Mouse (Mus musculus) liver, embryonic 14.5 days (tissue): ENCODE results near the gene Cbx7. TPM values are rescaled to one million over a fixed set of nuclear protein-coding genes. Genes with fewer than 3 reads are reported as not detected.

Experiments used
- ATAC-seq: fragments of 200-750 bp; cut with Nextera tagmentation; 2 replicates; pipeline ENCODE4 v1.8.0; 2017; ENCODE audit warnings: moderate number of reproducible peaks, mild to moderate bottlenecking, moderate library complexity; ENCODE audit not compliant: insufficient read depth
- DNase-seq, 3 experiments: peaks; one replicate each; pipeline ENCODE4 v3.0.0-alpha.2; 2012 to 2013; ENCODE audit warnings: low read depth in 3 of 3, low spot score in 3 of 3
- H3K27ac ChIP-seq: fragments of 300-500 bp; sonication (generic); 2 replicates; pipeline ENCODE4 v1.5.1; 2014; ENCODE audit warnings: moderate library complexity, mild to moderate bottlenecking, control low read depth, inconsistent platforms
- H3K27me3 ChIP-seq: fragments of 300-500 bp; sonication (generic); 2 replicates; pipeline ENCODE4 v1.6.1; 2014; ENCODE audit warnings: mild to moderate bottlenecking, low read length, moderate library complexity; ENCODE audit not compliant: control insufficient read depth, insufficient read depth
- H3K36me3 ChIP-seq: fragments of 300-500 bp; sonication (generic); replicated peaks from 2 replicates; pipeline ENCODE4 v1.6.1; 2014; ENCODE audit warnings: low read depth; ENCODE audit not compliant: control insufficient read depth, insufficient read depth
- H3K4me1 ChIP-seq, 2 experiments: fragments of 200-500 bp in 1 of 2; fragments of 300-500 bp in 1 of 2; sonication (generic) in 1 of 2; replicated peaks; 2 replicates each; pipeline ENCODE4 v1.6.1; 2012 to 2014; ENCODE audit warnings: antibody characterized with exemption in 1 of 2, inconsistent platforms in 1 of 2, low read length in 1 of 2; ENCODE audit not compliant: control insufficient read depth in 2 of 2, insufficient read depth in 2 of 2
- H3K4me2 ChIP-seq: fragments of 300-500 bp; sonication (generic); 2 replicates; pipeline ENCODE4 v1.6.1; 2014; ENCODE audit warnings: low read depth, mild to moderate bottlenecking, control low read depth, moderate library complexity
- H3K4me3 ChIP-seq, 2 experiments: fragments of 200-500 bp in 1 of 2; fragments of 300-500 bp in 1 of 2; sonication (generic) in 1 of 2; 2 replicates each; pipeline ENCODE4 v1.5.1; 2012 to 2014; ENCODE audit warnings: low read depth in 2 of 2, low read length in 2 of 2, mild to moderate bottlenecking in 2 of 2, control low read depth in 1 of 2, inconsistent platforms in 1 of 2, moderate library complexity in 1 of 2; ENCODE audit not compliant: insufficient read depth in 1 of 2
- H3K9ac ChIP-seq: fragments of 300-500 bp; sonication (generic); replicated peaks from 2 replicates; pipeline ENCODE4 v1.6.1; 2014; ENCODE audit warnings: mild to moderate bottlenecking, control low read depth, moderate library complexity
- H3K9me3 ChIP-seq: fragments of 300-500 bp; sonication (generic); 2 replicates; pipeline ENCODE4 v1.6.1; 2016; ENCODE audit warnings: low read length, mixed read lengths; ENCODE audit not compliant: control insufficient read depth
- CTCF ChIP-seq: IDR thresholded peaks from 2 replicates; pipeline ENCODE4 v1.5.1; 2016; ENCODE audit warnings: antibody characterized with exemption, low read depth, control low read depth
- EP300 ChIP-seq: IDR thresholded peaks from 2 replicates; pipeline ENCODE4 v1.6.1; 2016; ENCODE audit warnings: antibody characterized with exemption, low read depth
- WGBS: fragments of 180-500 bp; shearing (Covaris S2); extraction: QIAGEN DNeasy Blood & Tissue Kit; methylation state at CpG from one replicate; pipeline ENCODE4 v1.1.7; 2014; ENCODE audit not compliant: insufficient replicate concordance; 5-methylcytosine and 5-hydroxymethylcytosine counted together
- polyA plus RNA-seq, 2 experiments: library from polyadenylated mRNA; depleted of rRNA in 1 of 2; stranded (reverse) in 1 of 2; unstranded in 1 of 2; fragments of >200 nt; fragmentation: Nextera tagmentation in 1 of 2; extraction: Ambion mirVana in 1 of 2; gene quantifications; 2 replicates each; pipeline versions ENCODE4 v1.2.1 to v1.2.3; 2012 to 2014

The Cbx7 gene
- polyA plus RNA-seq, 2 experiments = 0.62 to 2.5 TPM

GRCm38 (mm10) chr15:80009421-80010181, 38.7 kb upstream of the Cbx7 start:
- Histone ChIP-seq H3K4me1 (peaks cover 0 to 15% of the 10 kb centered on the region in 2 experiments; a peak in 2 of 4 replicates), H3K36me3 (no peaks in the 10 kb centered on the region), H3K4me2 (no peak overlapping the region), H3K4me3 (no peak overlapping the region), H3K9ac (no peak overlapping the region), H3K9me3 (no peaks in the 10 kb centered on the region), H3K27ac (no peak overlapping the region), H3K27me3 (peaks cover 36% of the 10 kb centered on the region)
- DNase-seq (no peak), ATAC-seq (no peak)
- TF ChIP-seq EP300 (no peak), CTCF (no peak)
- 61% methylated on average over 12 of the region's 12 CpGs for WGBS

DNA sequence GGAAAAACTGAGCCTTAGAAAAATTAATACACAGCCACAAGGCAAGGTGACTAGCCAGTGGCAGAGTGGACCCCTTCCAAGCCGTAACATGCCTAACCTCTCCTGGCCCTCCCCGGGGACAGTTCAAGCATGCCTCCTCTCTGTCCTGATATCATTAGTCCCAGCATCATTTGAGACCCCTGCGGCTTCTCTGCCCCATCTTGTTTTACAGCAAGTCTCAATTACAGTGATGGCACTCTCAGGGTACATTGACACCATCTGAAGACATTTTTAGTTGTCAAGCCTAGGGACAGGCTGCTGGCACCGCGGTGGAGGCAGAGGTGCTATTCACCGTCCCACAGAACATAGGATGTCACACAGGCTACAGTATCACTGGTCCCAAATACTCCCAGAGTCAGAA, 37.5 kb upstream of the Cbx7 start:
- Histone ChIP-seq H3K27me3 (peaks cover 25% of the 10 kb centered on the region), H3K4me1 (peaks cover 0 to 17% of the 10 kb centered on the region in 2 experiments; a peak in 2 of 4 replicates), H3K36me3 (no peaks in the 10 kb centered on the region), H3K4me3 (no peak overlapping the region), H3K27ac (no peak overlapping the region), H3K9ac (no peak overlapping the region), H3K4me2 (no peak overlapping the region), H3K9me3 (no peaks in the 10 kb centered on the region)
- TF ChIP-seq CTCF (no peak), EP300 (no peak)
- WGBS = 82% methylated on average over 6 of the region's 6 CpGs
- DNase-seq (no peak), ATAC-seq (no peak)

DNA sequence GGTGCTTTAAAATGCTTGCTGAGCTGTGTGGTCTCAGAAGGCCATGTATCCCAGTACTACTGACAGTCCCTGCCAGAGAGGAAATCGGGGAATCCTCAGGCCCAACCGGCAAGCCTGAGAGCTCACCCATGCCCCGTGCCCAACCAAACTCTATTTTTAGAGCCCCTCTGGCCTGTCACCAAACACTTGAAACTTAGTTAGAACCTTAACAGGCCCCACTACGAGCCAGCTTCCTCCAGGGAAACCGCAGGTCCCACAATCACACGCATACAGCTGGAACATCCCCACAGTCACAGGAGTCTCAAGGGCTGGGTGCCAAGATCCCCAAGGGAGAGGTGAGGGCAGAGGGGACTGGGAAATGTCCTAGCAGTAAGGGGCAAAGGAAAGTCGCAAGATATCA, 35.2 kb upstream of the Cbx7 start:
- no peaks in the 10 kb centered on the region for H3K9me3 ChIP-seq
- ATAC-seq (peak; percentile 35; the same call in 1 of the 2 replicates), DNase-seq (no peak)
- H3K4me2 ChIP-seq = no peak overlapping the region
- H3K4me1 ChIP-seq = peaks cover 0 to 16% of the 10 kb centered on the region in 2 experiments; a peak in 2 of 4 replicates
- H3K9ac ChIP-seq = no peak overlapping the region
- no peak overlapping the region for H3K27ac ChIP-seq
- WGBS = 1% methylated on average over 7 of the region's 7 CpGs
- H3K36me3 ChIP-seq = no peaks in the 10 kb centered on the region
- H3K27me3 ChIP-seq = peaks cover 2% of the 10 kb centered on the region
- TF ChIP-seq CTCF (no peak), EP300 (no peak)
- H3K4me3 ChIP-seq = no peak overlapping the region

DNA sequence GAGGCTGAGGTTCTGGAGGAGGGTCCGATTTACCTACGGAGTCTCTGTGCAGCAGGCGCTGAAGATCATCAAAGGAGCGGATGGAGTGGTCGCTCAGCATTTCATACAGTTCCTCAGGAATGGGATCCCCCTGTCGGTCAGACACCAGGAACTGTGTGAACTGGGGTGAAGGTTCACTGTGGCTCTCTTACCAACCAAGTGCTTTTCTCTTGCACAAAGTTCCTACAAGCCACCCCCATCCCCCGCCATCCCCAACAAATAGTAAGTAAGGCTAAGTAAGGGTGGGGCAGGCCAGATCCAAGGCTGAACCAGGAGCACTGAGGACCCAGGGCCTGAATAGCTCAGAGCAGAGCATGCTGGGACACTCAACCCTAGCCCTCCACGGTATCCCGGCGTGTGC, 34.5 kb upstream of the Cbx7 start:
- Histone ChIP-seq H3K9ac (no peak overlapping the region), H3K36me3 (no peaks in the 10 kb centered on the region)
- WGBS = 34% methylated on average over 10 of the region's 10 CpGs

DNA sequence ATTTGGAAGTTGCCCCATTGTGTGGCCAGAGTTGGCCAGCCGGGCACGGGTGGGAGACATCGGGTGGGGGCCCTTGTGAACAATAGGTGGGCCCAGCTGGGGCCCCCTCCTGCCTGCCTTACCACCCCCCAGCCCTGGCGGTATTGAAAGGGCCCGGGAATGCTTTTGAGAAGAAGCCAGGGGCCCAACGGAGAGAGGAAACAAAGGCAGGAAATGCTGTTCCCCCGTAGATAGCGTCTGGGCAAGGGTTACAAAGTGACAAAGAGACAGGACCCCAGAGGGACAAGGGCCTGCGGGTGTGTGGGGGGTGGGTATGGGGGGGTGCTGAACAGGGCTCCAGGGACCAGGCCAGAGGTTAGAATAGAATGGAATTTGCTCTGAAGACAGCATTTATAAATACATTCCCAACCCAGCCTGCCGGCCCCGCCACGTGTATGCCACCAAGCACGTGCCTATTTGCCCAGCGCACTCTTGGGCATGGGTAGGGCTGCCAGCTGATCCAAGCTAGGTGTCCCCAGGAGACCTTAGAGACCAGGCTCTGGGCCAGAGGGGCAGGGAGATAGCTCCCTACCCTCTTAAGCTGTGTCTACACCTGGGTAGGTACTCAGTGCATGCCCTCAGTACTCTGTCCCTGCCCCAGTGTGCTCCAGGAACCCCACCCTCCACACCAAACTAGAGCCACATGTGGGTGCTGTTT, 33.9 kb upstream of the Cbx7 start:
- Histone ChIP-seq H3K4me2 (no peak overlapping the region; the same call in 1 of the 2 replicates), H3K4me1 (peaks cover 0 to 17% of the 10 kb centered on the region in 2 experiments; a peak in 2 of 4 replicates), H3K9ac (no peak overlapping the region), H3K4me3 (no peak overlapping the region), H3K9me3 (no peaks in the 10 kb centered on the region), H3K27ac (no peak overlapping the region), H3K36me3 (no peaks in the 10 kb centered on the region), H3K27me3 (no peaks in the 10 kb centered on the region)
- TF ChIP-seq CTCF = no peak
- TF ChIP-seq EP300 = no peak
- 0 out of 2 replicates have a peak, but pooled peaks have one; percentile 18 for ATAC-seq
- no peak for DNase-seq
- WGBS = 11% methylated on average over 14 of the region's 14 CpGs

More for the DNA sequence above, 34.5 kb upstream of the Cbx7 start:
- Histone ChIP-seq H3K27ac (no peak overlapping the region), H3K4me3 (no peak overlapping the region), H3K27me3 (no peaks in the 10 kb centered on the region; the same call in 1 of the 2 replicates), H3K4me2 (no peak overlapping the region), H3K4me1 (peaks cover 0 to 17% of the 10 kb centered on the region in 2 experiments; a peak in 2 of 4 replicates), H3K9me3 (no peaks in the 10 kb centered on the region)
- DNase-seq (no peak), ATAC-seq (no peak)
- TF ChIP-seq CTCF = 0 out of 2 replicates have a peak, but pooled peaks have one; percentile 16
- TF ChIP-seq EP300 = no peak
